Mouse (Mus musculus): Measurements from ENCODE around the gene 9430097D07Rik.

DNA sequence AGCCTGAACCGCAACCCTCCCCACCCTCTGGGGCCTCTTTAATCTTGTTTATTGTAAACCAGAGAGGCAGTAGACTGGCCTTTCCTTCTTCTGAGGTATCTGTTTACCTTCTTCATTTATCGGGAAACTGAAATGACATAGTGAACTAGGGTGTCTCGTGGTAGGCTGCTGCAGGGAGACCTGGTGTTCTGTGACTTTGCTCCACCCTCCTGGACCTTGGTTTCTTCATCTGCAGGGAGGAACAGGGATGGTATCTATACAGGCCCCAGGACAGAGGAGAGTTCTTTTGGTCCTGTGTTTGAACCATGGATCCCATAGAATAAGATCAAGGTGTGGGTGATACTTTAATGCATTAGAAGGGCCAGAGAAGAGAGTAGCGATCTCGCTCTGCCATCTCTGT lies 24.2 kb downstream of the 9430097D07Rik start:
- TF ChIP-seq CTCF (IDR thresholded peaks at IDR 0.05; ENCODE audit: low read depth) (no peak), EP300 (IDR thresholded peaks at IDR 0.05; ENCODE audit: low read depth) (no peak)

All from liver, postnatal 0 days (tissue).